Mouse (Mus musculus) erythroblast, adult 5-6 weeks (primary cell): Measurements from ENCODE around the gene Usp46. TPM values are rescaled to one million over a fixed set of nuclear protein-coding genes. Genes with fewer than 3 reads are reported as not detected.
A peak's percentile ranks its signal among the peaks of the same experiment; 100 is the strongest.

Experiments
- ATAC-seq: replicated peaks from 2 replicates; pipeline ENCODE4 v1.8.0; 2016; ENCODE audit warnings: moderate number of reproducible peaks, mild to moderate bottlenecking, moderate TSS enrichment, inconsistent platforms; ENCODE audit not compliant: poor library complexity, low FRiP score, severe bottlenecking
- total RNA-seq, 2 experiments: library from RNA; stranded (forward) in 1 of 2; stranded (reverse) in 1 of 2; fragments of 150-400 nt in 1 of 2; fragments of 200-764, 138-1000 nt in 1 of 2; gene quantifications; 2 replicates each; pipeline versions ENCODE4 v1.2.3 to v1.2.4; 2015 to 2017; ENCODE audit warnings: low replicate concordance in 2 of 2

The Usp46 gene
- 91.5 and 96.6 TPM in 2 replicates for total RNA-seq (2015; ENCODE audit: low replicate concordance)
- total RNA-seq (2017; ENCODE audit: low replicate concordance), result 81.3 and 85.3 TPM in 2 replicates

- ATAC-seq, result peak; percentile 62
Measured at GRCm38 (mm10) chr5:74067831-74068713, at the start of gene Usp46. Gene Usp46, minus strand, starts transcription at chr5:74068431.

- ATAC-seq, result no peak
Measured at GRCm38 (mm10) chr5:74113961-74114689, 45.9 kb upstream of the Usp46 start.

GRCm38 (mm10) chr5:74105445-74105844 is 37.2 kb upstream of the Usp46 start:
- ATAC-seq, result no peak

GRCm38 (mm10) chr5:74101761-74102160 is 33.5 kb upstream of the Usp46 start:
- no peak for ATAC-seq

- no peak for ATAC-seq
Measured at GRCm38 (mm10) chr5:74099046-74099445, 30.8 kb upstream of the Usp46 start.

- no peak for ATAC-seq
Measured at GRCm38 (mm10) chr5:74097854-74098220, 29.6 kb upstream of the Usp46 start.

GRCm38 (mm10) chr5:74097116-74097853 is 29.1 kb upstream of the Usp46 start:
- no peak for ATAC-seq

- ATAC-seq, result no peak
Measured at GRCm38 (mm10) chr5:74096060-74096459, 27.8 kb upstream of the Usp46 start.

GRCm38 (mm10) chr5:74095611-74096010 is 27.4 kb upstream of the Usp46 start:
- no peak for ATAC-seq

- no peak for ATAC-seq
Measured at GRCm38 (mm10) chr5:74094841-74095437, 26.7 kb upstream of the Usp46 start.

GRCm38 (mm10) chr5:74093556-74094428 is 25.6 kb upstream of the Usp46 start:
- ATAC-seq, result no peak

- peak; percentile 100 for ATAC-seq
Measured at GRCm38 (mm10) chr5:74092833-74093555, 24.8 kb upstream of the Usp46 start.

GRCm38 (mm10) chr5:74092481-74092832 is 24.2 kb upstream of the Usp46 start:
- ATAC-seq, result peak; percentile 38; the same call in 1 of the 2 replicates

GRCm38 (mm10) chr5:74089643-74090042 is 21.4 kb upstream of the Usp46 start:
- ATAC-seq, result no peak

GRCm38 (mm10) chr5:74081756-74082155 is 13.5 kb upstream of the Usp46 start:
- no peak for ATAC-seq

- no peak for ATAC-seq
Measured at GRCm38 (mm10) chr5:74078861-74079615, 10.8 kb upstream of the Usp46 start.

GRCm38 (mm10) chr5:74078400-74078799 is 10.2 kb upstream of the Usp46 start:
- ATAC-seq, result no peak

GRCm38 (mm10) chr5:74077959-74078358 is 9.7 kb upstream of the Usp46 start:
- ATAC-seq, result no peak
